Mouse (Mus musculus) stomach, postnatal 0 days (tissue): ENCODE data around the gene Txlnb. TPM values are rescaled to one million over a fixed set of nuclear protein-coding genes. Genes with fewer than 3 reads are reported as not detected.
"Not testable (repeated sequence)": the region's sequence is repeated elsewhere in the genome, so short reads cannot be mapped to it uniquely, and the experiment has no call there.

ENCODE experiments used
- ATAC-seq: fragments of 200-750 bp; cut with Nextera tagmentation; 2 replicates; pipeline ENCODE4 v1.8.0; 2017; ENCODE audit not compliant: low FRiP score, low TSS enrichment
- DNase-seq: peaks from one replicate; pipeline ENCODE4 v3.0.0-alpha.2; 2016; ENCODE audit warnings: low spot score
- H3K27ac ChIP-seq: fragments of 300-500 bp; sonication (generic); replicated peaks from 2 replicates; pipeline ENCODE4 v1.5.1; 2014; ENCODE audit warnings: mild to moderate bottlenecking, control low read depth
- H3K27me3 ChIP-seq: fragments of 300-500 bp; sonication (generic); 2 replicates; pipeline ENCODE4 v1.6.1; 2014; ENCODE audit warnings: low read length; ENCODE audit not compliant: control insufficient read depth, insufficient read depth
- H3K36me3 ChIP-seq: fragments of 300-500 bp; sonication (generic); 2 replicates; pipeline ENCODE4 v1.6.1; 2014; ENCODE audit warnings: low read length, mixed read lengths; ENCODE audit not compliant: control insufficient read depth, insufficient read depth
- H3K4me1 ChIP-seq: fragments of 300-500 bp; sonication (generic); replicated peaks from 2 replicates; pipeline ENCODE4 v1.6.1; 2014; ENCODE audit warnings: antibody characterized with exemption; ENCODE audit not compliant: control insufficient read depth, insufficient read depth
- H3K4me2 ChIP-seq: fragments of 300-500 bp; sonication (generic); replicated peaks from 2 replicates; pipeline ENCODE4 v1.6.1; 2014; ENCODE audit warnings: low read depth, mild to moderate bottlenecking, control low read depth, moderate library complexity
- H3K4me3 ChIP-seq: fragments of 300-500 bp; sonication (generic); 2 replicates; pipeline ENCODE4 v1.5.1; 2014; ENCODE audit warnings: low read depth, low read length, control low read depth
- H3K9ac ChIP-seq: fragments of 300-500 bp; sonication (generic); 2 replicates; pipeline ENCODE4 v1.6.1; 2014; ENCODE audit warnings: mild to moderate bottlenecking, low read length, control low read depth, mixed read lengths
- H3K9me3 ChIP-seq: fragments of 300-500 bp; sonication (generic); 2 replicates; pipeline ENCODE4 v1.6.1; 2016; ENCODE audit warnings: low read length; ENCODE audit not compliant: control insufficient read depth
- CTCF ChIP-seq: IDR thresholded peaks from 2 replicates; pipeline ENCODE4 v1.5.1; 2016; ENCODE audit warnings: antibody characterized with exemption, low read depth, mild to moderate bottlenecking, moderate library complexity
- EP300 ChIP-seq: optimal IDR thresholded peaks from 2 replicates; pipeline ENCODE3; 2016; ENCODE audit warnings: antibody characterized with exemption
- WGBS: fragments of 180-500 bp; shearing (Covaris S2); extraction: QIAGEN DNeasy Blood & Tissue Kit; methylation state at CpG from one replicate; pipeline ENCODE4 v1.1.7; 2014; 5-methylcytosine and 5-hydroxymethylcytosine counted together
- polyA plus RNA-seq: library from polyadenylated mRNA; unstranded; fragments of >200 nt; fragmentation: Nextera tagmentation; extraction: Ambion mirVana; gene quantifications from 2 replicates; pipeline ENCODE4 v1.2.1, GENCODE M21; 2015

The Txlnb gene
- polyA plus RNA-seq, 1 experiment from 2014 or later: 0.16 TPM

- whole genome bisulfite sequencing: 79% methylated on average over 3 of the region's 3 CpGs
- H3K9me3 ChIP-seq: no peaks in the 10 kb centered on the region
- H3K36me3 ChIP-seq: no peaks in the 10 kb centered on the region
- H3K4me1 ChIP-seq: no peaks in the 10 kb centered on the region
- H3K9ac ChIP-seq: no peak overlapping the region
- TF ChIP-seq EP300 (no peak), CTCF (no peak)
- ATAC-seq (no peak), DNase-seq (no peak)
- H3K27me3 ChIP-seq: no peaks in the 10 kb centered on the region
- H3K27ac ChIP-seq: no peak overlapping the region
- no peak overlapping the region for H3K4me2 ChIP-seq
- no peak overlapping the region for H3K4me3 ChIP-seq
Observed at GRCm38 (mm10) chr10:17797681-17798080, 1.7 kb downstream of the Txlnb start.

- no peaks in the 10 kb centered on the region for H3K9me3 ChIP-seq
- H3K9ac ChIP-seq: no peak overlapping the region
- no peak overlapping the region for H3K4me3 ChIP-seq
- ATAC-seq: no peak
- H3K4me1 ChIP-seq: no peaks in the 10 kb centered on the region
- H3K27ac ChIP-seq: no peak overlapping the region
- no peak for TF ChIP-seq CTCF
- TF ChIP-seq EP300: no peak
- 77% methylated on average over 2 of the region's 2 CpGs for WGBS
- H3K27me3 ChIP-seq: no peaks in the 10 kb centered on the region
- H3K4me2 ChIP-seq: no peak overlapping the region
- DNase-seq: no peak
- no peaks in the 10 kb centered on the region for H3K36me3 ChIP-seq
Observed at GRCm38 (mm10) chr10:17801788-17802187, 5.8 kb downstream of the Txlnb start.

- 90% methylated on average over 1 of the region's 1 CpGs for WGBS
- Histone ChIP-seq H3K36me3 (no peaks in the 10 kb centered on the region), H3K4me1 (no peaks in the 10 kb centered on the region), H3K4me3 (no peak overlapping the region), H3K9me3 (no peaks in the 10 kb centered on the region), H3K4me2 (no peak overlapping the region), H3K27me3 (no peaks in the 10 kb centered on the region), H3K27ac (no peak overlapping the region), H3K9ac (no peak overlapping the region)
- no peak for ATAC-seq
- TF ChIP-seq CTCF (no peak), EP300 (no peak)
- no peak for DNase-seq
Observed at GRCm38 (mm10) chr10:17808526-17808925, 12.5 kb downstream of the Txlnb start.

- no peaks in the 10 kb centered on the region for H3K9me3 ChIP-seq
- ATAC-seq (no peak), DNase-seq (no peak)
- no peaks in the 10 kb centered on the region for H3K4me1 ChIP-seq
- H3K4me3 ChIP-seq: no peak overlapping the region
- no peak overlapping the region for H3K4me2 ChIP-seq
- no peak overlapping the region for H3K9ac ChIP-seq
- H3K27ac ChIP-seq: no peak overlapping the region
- no peak for TF ChIP-seq EP300
- no peaks in the 10 kb centered on the region for H3K36me3 ChIP-seq
- 76% methylated on average over 11 of the region's 11 CpGs for WGBS
- no peaks in the 10 kb centered on the region for H3K27me3 ChIP-seq
Observed at GRCm38 (mm10) chr10:17815052-17815451, 19.0 kb downstream of the Txlnb start.

GRCm38 (mm10) chr10:17820422-17820821 lies 24.4 kb downstream of the Txlnb start:
- H3K4me3 ChIP-seq, H3K27me3 ChIP-seq, H3K27ac ChIP-seq, H3K9me3 ChIP-seq, H3K36me3 ChIP-seq, ATAC-seq, H3K4me2 ChIP-seq, H3K9ac ChIP-seq, DNase-seq, H3K4me1 ChIP-seq: not testable (repeated sequence)
- 93% methylated on average over 7 of the region's 7 CpGs for WGBS

GRCm38 (mm10) chr10:17827391-17827790 lies 31.4 kb downstream of the Txlnb start:
- no peak overlapping the region for H3K9ac ChIP-seq
- no peaks in the 10 kb centered on the region for H3K4me1 ChIP-seq
- no peak overlapping the region for H3K27ac ChIP-seq
- H3K4me2 ChIP-seq: no peak overlapping the region
- ATAC-seq: no peak
- no peak overlapping the region for H3K4me3 ChIP-seq
- 16% methylated on average over 12 of the region's 12 CpGs for WGBS
- no peak for TF ChIP-seq EP300
- TF ChIP-seq CTCF: no peak
- no peaks in the 10 kb centered on the region for H3K36me3 ChIP-seq
- no peaks in the 10 kb centered on the region for H3K9me3 ChIP-seq
- no peaks in the 10 kb centered on the region for H3K27me3 ChIP-seq
- DNase-seq: no peak
